Mouse (Mus musculus): ENCODE data around the gene Klk1b5.
"Not testable (repeated sequence)": the region's sequence is repeated elsewhere in the genome, so short reads cannot be mapped to it uniquely, and the experiment has no call there.

The Klk1b5 gene

GRCm38 (mm10) chr7:44215645-44216044, at the start of gene Klk1b5:
TSS of gene Klk1b5 (plus strand) at chr7:44215945.
- DNase-seq: no peak

- DNase-seq: no peak
Measured at GRCm38 (mm10) chr7:44179299-44180045, 36.3 kb upstream of the Klk1b5 start.

GRCm38 (mm10) chr7:44186516-44186915, 29.2 kb upstream of the Klk1b5 start:
- not testable (repeated sequence) for DNase-seq

GRCm38 (mm10) chr7:44187936-44188335, 27.8 kb upstream of the Klk1b5 start, which contains the start of gene Klk1b24:
TSS of gene Klk1b24 (plus strand) at chr7:44188236.
- not testable (repeated sequence) for DNase-seq

GRCm38 (mm10) chr7:44193466-44193865, 22.3 kb upstream of the Klk1b5 start:
- DNase-seq: not testable (repeated sequence)

GRCm38 (mm10) chr7:44197891-44198290, 17.9 kb upstream of the Klk1b5 start, which contains the start of gene Klk1b3:
TSS of gene Klk1b3 (plus strand) at chr7:44198191.
- DNase-seq: no peak

- DNase-seq: not testable (repeated sequence)
Measured at GRCm38 (mm10) chr7:44207135-44207534, 8.6 kb upstream of the Klk1b5 start, which contains the start of gene Klk1b4. TSS of gene Klk1b4 (plus strand) at chr7:44207435.

GRCm38 (mm10) chr7:44208307-44208706, 7.4 kb upstream of the Klk1b5 start:
- no peak for DNase-seq

- DNase-seq: not testable (repeated sequence)
Measured at GRCm38 (mm10) chr7:44221601-44222000, 5.9 kb downstream of the Klk1b5 start.

- DNase-seq: not testable (repeated sequence)
Measured at GRCm38 (mm10) chr7:44222335-44222734, 6.6 kb downstream of the Klk1b5 start.

- DNase-seq: no peak
Measured at GRCm38 (mm10) chr7:44225076-44225475, 9.3 kb downstream of the Klk1b5 start, which contains the start of gene Klk1. TSS of gene Klk1 (plus strand) at chr7:44225360.

GRCm38 (mm10) chr7:44235909-44236308, 20.2 kb downstream of the Klk1b5 start, which contains the start of gene Gm36864:
TSS of gene Gm36864 (plus strand) at chr7:44236177.
- DNase-seq: no peak

GRCm38 (mm10) chr7:44239913-44240312, 24.2 kb downstream of the Klk1b5 start:
- DNase-seq: no peak

GRCm38 (mm10) chr7:44240712-44241111, 25.0 kb downstream of the Klk1b5 start:
- no peak for DNase-seq

GRCm38 (mm10) chr7:44241163-44241562, 25.4 kb downstream of the Klk1b5 start:
- no peak for DNase-seq

- DNase-seq: no peak
Measured at GRCm38 (mm10) chr7:44244080-44244479, 28.3 kb downstream of the Klk1b5 start.

- DNase-seq: peak; percentile 90
Measured at GRCm38 (mm10) chr7:44246055-44246983, 30.6 kb downstream of the Klk1b5 start, which contains the start of the genes 1700028J19Rik and 2410002F23Rik. TSS of gene 1700028J19Rik (minus strand) at chr7:44246695. TSS of gene 2410002F23Rik (plus strand) at chr7:44246722.

GRCm38 (mm10) chr7:44246984-44247470, 31.3 kb downstream of the Klk1b5 start:
- peak; percentile 35 for DNase-seq

GRCm38 (mm10) chr7:44247971-44248370, 32.2 kb downstream of the Klk1b5 start:
- no peak for DNase-seq

- no peak for DNase-seq
Measured at GRCm38 (mm10) chr7:44249248-44249647, 33.5 kb downstream of the Klk1b5 start.

- DNase-seq: not testable (repeated sequence)
Measured at GRCm38 (mm10) chr7:44250732-44251275, 35.1 kb downstream of the Klk1b5 start.

- no peak for DNase-seq
Measured at GRCm38 (mm10) chr7:44253023-44253616, 37.4 kb downstream of the Klk1b5 start.

Measured in right cerebral cortex, adult 18-20 months (tissue).